8 mouse cellular contexts compared by ENCODE assay signal in genomic region chr19:60756192-60757098, GRCm38 (mm10). TPM values are rescaled to one million over a fixed set of nuclear protein-coding genes. Genes with fewer than 3 reads are reported as not detected.
A peak's percentile ranks its signal among the peaks of the same experiment; 100 is the strongest.
DNase-seq lines count a peak whose midpoint lies in the region; ATAC-seq and TF ChIP-seq lines count a peak whose summit lies in the region.

No protein-coding gene starts in this region.

- intact Hi-C loops in heart, postnatal 14 days (cut with DNase I), result no loop called here

- under 1% methylated on average over 108 of the region's 115 CpGs for WGBS in lung, adult 2 months
- under 1% methylated on average over 79 of the region's 115 CpGs for WGBS in neural tube, embryonic 15.5 days
- under 1% methylated on average over 113 of the region's 115 CpGs for WGBS in thymus, adult 2 months

- H3K27ac ChIP-seq in layer of hippocampus, adult 2 months, result peak overlapping the region; percentile 93
- peak overlapping the region; percentile 94 for H3K27ac ChIP-seq in neural tube, embryonic 15.5 days (replicated peaks)
- no peak overlapping the region for H3K27ac ChIP-seq in thymus, adult 2 months (ENCODE audit: control insufficient read depth, insufficient read depth, low read length)

- DNase-seq in brain, adult 2 months (ENCODE audit: low read depth, low spot score), result peak; percentile 78
- peak; percentile 31 to 42 for DNase-seq in heart, postnatal 14 days
- peak; percentile 38 to 57 for DNase-seq in layer of hippocampus, adult 2 months (ENCODE audit: low spot score in 2 of 2)
- peak; percentile 45 for DNase-seq in lung, adult 2 months
- peak; percentile 67 for DNase-seq in thymus, adult 2 months

- peaks cover 5% of the 10 kb centered on the region for H3K4me1 ChIP-seq in lung, adult 2 months (ENCODE audit: control insufficient read depth, insufficient read depth, low read length)
- peaks cover 24% of the 10 kb centered on the region for H3K4me1 ChIP-seq in neural tube, embryonic 15.5 days
- H3K4me1 ChIP-seq in thymus, adult 2 months (replicated peaks; ENCODE audit: control insufficient read depth, insufficient read depth, low read length), result peaks cover 10% of the 10 kb centered on the region

- TF ChIP-seq CTCF in layer of hippocampus, adult 2 months (conservative IDR thresholded peaks at IDR 0.05), result no peak
- TF ChIP-seq CTCF in lung, adult 2 months (IDR thresholded peaks at IDR 0.05; ENCODE audit: insufficient read depth, low read length), result no peak
- TF ChIP-seq CTCF in thymus, adult 2 months (IDR thresholded peaks at IDR 0.05; ENCODE audit: borderline replicate concordance, control insufficient read depth, extremely low read depth, insufficient read depth, low read length, poor library complexity), result no peak

- no peaks in the 10 kb centered on the region for H3K27me3 ChIP-seq in neural tube, embryonic 15.5 days (replicated peaks)
- no peaks in the 10 kb centered on the region; the same call in 1 of the 2 replicates for H3K27me3 ChIP-seq in thymus, adult 2 months (ENCODE audit: control insufficient read depth, insufficient read depth, low read length)

- peak; percentile 61 for ATAC-seq in CD4-positive, CD25-positive, alpha-beta regulatory T cell, adult 4 months
- ATAC-seq in erythroblast, adult 5-6 weeks (replicated peaks; ENCODE audit: low FRiP score, poor library complexity, severe bottlenecking), result peak; percentile 69
- ATAC-seq in neural tube, embryonic 15.5 days (ENCODE audit: low FRiP score), result peak; percentile 86

- peak overlapping the region; percentile 79 for H3K4me3 ChIP-seq in layer of hippocampus, adult 2 months
- H3K4me3 ChIP-seq in lung, adult 2 months (replicated peaks; ENCODE audit: extremely low read depth, low read depth, low read length), result peak overlapping the region; percentile 67
- peak overlapping the region; percentile 78 for H3K4me3 ChIP-seq in neural tube, embryonic 15.5 days (replicated peaks)
- H3K4me3 ChIP-seq in thymus, adult 2 months (ENCODE audit: control insufficient read depth, insufficient read depth, low read length), result peak overlapping the region; percentile 73

- H3K4me2 ChIP-seq in neural tube, embryonic 15.5 days, result peak overlapping the region; percentile 74

- peak overlapping the region; percentile 83 for H3K9ac ChIP-seq in neural tube, embryonic 15.5 days (replicated peaks)

- TF ChIP-seq POLR2A in lung, adult 2 months (IDR thresholded peaks at IDR 0.05; ENCODE audit: borderline replicate concordance, extremely low read depth, low read depth, low read length), result no peak
- TF ChIP-seq POLR2A in thymus, adult 2 months (IDR thresholded peaks at IDR 0.05; ENCODE audit: control insufficient read depth, extremely low read depth, insufficient read depth, low read length, poor library complexity), result no peak

- H3K36me3 ChIP-seq in neural tube, embryonic 15.5 days, result peaks cover 5% of the 10 kb centered on the region; the same call in 1 of the 2 replicates
- peaks cover 8% of the 10 kb centered on the region; the same call in 1 of the 2 replicates for H3K36me3 ChIP-seq in thymus, adult 2 months (ENCODE audit: control insufficient read depth, insufficient read depth, low read length)

- no peaks in the 10 kb centered on the region for H3K9me3 ChIP-seq in neural tube, embryonic 15.5 days (replicated peaks)

RNA-seq across cellular contexts. Expression of gene Nanos1, which starts 0.7 kb away (rescaled TPM):
- 1 to 10 TPM in 1 of 2 experiments, under 1 TPM in 1; 0.79 to 1.2 TPM for polyA plus RNA-seq in CD4-positive, CD25-positive, alpha-beta regulatory T cell, adult 4 months (2017; shearing (Covaris generic))
- 0.58 and 1.7 TPM in 2 replicates for total RNA-seq in erythroblast, adult 5-6 weeks (2015; ENCODE audit: low replicate concordance)
- total RNA-seq in erythroblast, adult 5-6 weeks (2017; ENCODE audit: low replicate concordance), result 1.6 and 2.9 TPM in 2 replicates
- under 1 TPM; 0.29 to 0.41 TPM for total RNA-seq in heart, postnatal 14 days (2021)
- total RNA-seq in layer of hippocampus, adult 2 months (2021), result 10 to 100 TPM; 14.8 to 16.8 TPM
- 0.41 and 0.74 TPM in 2 replicates for polyA plus RNA-seq in lung, adult 2 months (2012; rRNA removed)
- 12.8 and 15.5 TPM in 2 replicates for polyA plus RNA-seq in neural tube, embryonic 15.5 days (2015; fragmentation: Nextera tagmentation; extraction: Ambion mirVana)
- 2.2 and 3.4 TPM in 2 replicates for polyA plus RNA-seq in thymus, adult 2 months (2012; rRNA removed)

RNA-seq across cellular contexts. Expression of gene Eif3a, which starts 34.0 kb away (rescaled TPM):
- 100 to 1,000 TPM; 110 to 125 TPM for polyA plus RNA-seq in CD4-positive, CD25-positive, alpha-beta regulatory T cell, adult 4 months (2017; shearing (Covaris generic))
- 63.8 and 94.0 TPM in 2 replicates for total RNA-seq in erythroblast, adult 5-6 weeks (2015; ENCODE audit: low replicate concordance)
- total RNA-seq in erythroblast, adult 5-6 weeks (2017; ENCODE audit: low replicate concordance), result 68.9 and 152 TPM in 2 replicates
- total RNA-seq in heart, postnatal 14 days (2021), result 100 to 1,000 TPM; 103 to 108 TPM
- total RNA-seq in layer of hippocampus, adult 2 months (2021), result 100 to 1,000 TPM; 105 to 106 TPM
- polyA plus RNA-seq in lung, adult 2 months (2012; rRNA removed), result 20.9 and 34.9 TPM in 2 replicates
- 101 and 117 TPM in 2 replicates for polyA plus RNA-seq in neural tube, embryonic 15.5 days (2015; fragmentation: Nextera tagmentation; extraction: Ambion mirVana)
- 43.3 and 45.1 TPM in 2 replicates for polyA plus RNA-seq in thymus, adult 2 months (2012; rRNA removed)

RNA-seq across cellular contexts. Expression of gene Fam45a, which starts 54.9 kb away (rescaled TPM):
- 10 to 100 TPM; 56.0 to 64.3 TPM for polyA plus RNA-seq in CD4-positive, CD25-positive, alpha-beta regulatory T cell, adult 4 months (2017; shearing (Covaris generic))
- total RNA-seq in erythroblast, adult 5-6 weeks (2015; ENCODE audit: low replicate concordance), result 11.7 and 15.5 TPM in 2 replicates
- 6.6 and 14.0 TPM in 2 replicates for total RNA-seq in erythroblast, adult 5-6 weeks (2017; ENCODE audit: low replicate concordance)
- 10 to 100 TPM; 15.4 to 16.9 TPM for total RNA-seq in heart, postnatal 14 days (2021)
- 10 to 100 TPM; 42.7 to 47.7 TPM for total RNA-seq in layer of hippocampus, adult 2 months (2021)
- 9.2 and 12.5 TPM in 2 replicates for polyA plus RNA-seq in lung, adult 2 months (2012; rRNA removed)
- polyA plus RNA-seq in neural tube, embryonic 15.5 days (2015; fragmentation: Nextera tagmentation; extraction: Ambion mirVana), result 40.6 and 41.5 TPM in 2 replicates
- polyA plus RNA-seq in thymus, adult 2 months (2012; rRNA removed), result 7.7 and 11.5 TPM in 2 replicates
